Mouse (Mus musculus): ENCODE measurements around the gene Actl6b. TPM values are rescaled to one million over a fixed set of nuclear protein-coding genes. Genes with fewer than 3 reads are reported as not detected.
A peak's percentile ranks its signal among the peaks of the same experiment; 100 is the strongest.

The Actl6b gene
- total and polyA plus RNA-seq, 3 experiments, result 0.15 TPM; not detected in 2

- Histone ChIP-seq H3K4me3 (ENCODE audit: control insufficient read depth in 1 of 2, insufficient read depth in 1 of 2, low read depth in 2 of 2, low read length in 2 of 2) (peak within 1 kb of the TSS; percentile 83 to 99), H3K27ac (ENCODE audit: control insufficient read depth, low read depth, low read length) (peak within 1 kb of the TSS; percentile 99), H3K9me3 (replicated peaks; ENCODE audit: insufficient read depth, low read length) (no peaks in the 10 kb centered on the region), H3K27me3 (ENCODE audit: control insufficient read depth in 1 of 2, insufficient read depth in 2 of 2, low read length in 2 of 2) (no peaks in the 10 kb centered on the region), H3K4me1 (ENCODE audit: control insufficient read depth in 1 of 2, insufficient read depth in 2 of 2, low read length in 2 of 2) (peaks cover 10 to 30% of the 10 kb centered on the region in 2 experiments), H3K79me2 (ENCODE audit: control insufficient read depth, insufficient read depth, low read length, poor library complexity) (peaks cover 14% of the 10 kb centered on the region), H3K36me3 (ENCODE audit: control insufficient read depth in 1 of 2, insufficient read depth in 2 of 2, low read length in 2 of 2) (peaks cover 0 to 16% of the 10 kb centered on the region in 2 experiments; a peak in 2 of 4 replicates), H3K9ac (ENCODE audit: control insufficient read depth, low read depth, low read length, poor library complexity, severe bottlenecking) (peak within 1 kb of the TSS; percentile 98)
- peak; percentile 100 for DNase-seq (ENCODE audit: low read depth, low spot score)
- TF ChIP-seq MYC (IDR thresholded peaks at IDR 0.05; ENCODE audit: low read depth, low read length) (no peak), GABPA (IDR thresholded peaks at IDR 0.05; ENCODE audit: low read depth, low read length) (no peak), NELFE (IDR thresholded peaks at IDR 0.05; ENCODE audit: low read depth, low read length) (peak; percentile 75), ETS1 (IDR thresholded peaks at IDR 0.05; ENCODE audit: low read depth, low read length) (peak; percentile 46; the same call in 1 of the 2 replicates), MAFK (IDR thresholded peaks at IDR 0.05; ENCODE audit: borderline replicate concordance, low read depth, low read length) (no peak), ZKSCAN1 (IDR thresholded peaks at IDR 0.05; ENCODE audit: low read depth, low read length) (no peak), TCF12 (IDR thresholded peaks at IDR 0.05; ENCODE audit: low read depth, low read length) (peak; percentile 44; the same call in 1 of the 2 replicates), CTCF (IDR thresholded peaks at IDR 0.05 in 2 of 3, conservative IDR thresholded peaks at IDR 0.05 in 1 of 3; ENCODE audit: control insufficient read depth in 1 of 3, insufficient read depth in 1 of 3, low read depth in 2 of 3, low read length in 3 of 3, poor library complexity in 1 of 3, severe bottlenecking in 1 of 3) (no peak), MAX (IDR thresholded peaks at IDR 0.05; ENCODE audit: low read length) (no peak), KAT2A (conservative IDR thresholded peaks at IDR 0.05; ENCODE audit: low read depth, low read length) (peak; percentile 86), TBP (IDR thresholded peaks at IDR 0.05; ENCODE audit: low read depth, low read length) (peak; percentile 86), JUND (IDR thresholded peaks at IDR 0.05; ENCODE audit: low read depth, low read length) (no peak), ZC3H11A (IDR thresholded peaks at IDR 0.05; ENCODE audit: low read depth, low read length) (no peak), ELF1 (IDR thresholded peaks at IDR 0.05; ENCODE audit: low read depth, low read length) (peak; percentile 95), EP300 (IDR thresholded peaks at IDR 0.05; ENCODE audit: low read depth in 1 of 2, low read length in 2 of 2) (no peak), USF2 (IDR thresholded peaks at IDR 0.05; ENCODE audit: borderline replicate concordance in 1 of 2, insufficient read depth in 1 of 2, low read depth in 1 of 2, low read length in 2 of 2) (no peak), SMC3 (IDR thresholded peaks at IDR 0.05; ENCODE audit: low read depth, low read length) (no peak), BHLHE40 (IDR thresholded peaks at IDR 0.05; ENCODE audit: borderline replicate concordance, low read depth, low read length) (no peak), RCOR1 (IDR thresholded peaks at IDR 0.05; ENCODE audit: low read depth, low read length) (no peak), TAL1 (IDR thresholded peaks at IDR 0.05; ENCODE audit: low read length) (no peak), RAD21 (IDR thresholded peaks at IDR 0.05; ENCODE audit: low read depth, low read length) (no peak), HCFC1 (IDR thresholded peaks at IDR 0.05; ENCODE audit: low read depth, low read length) (peak; percentile 93), CHD1 (IDR thresholded peaks at IDR 0.05; ENCODE audit: low read depth, low read length) (no peak), E2F4 (IDR thresholded peaks at IDR 0.05; ENCODE audit: borderline replicate concordance, low read depth, low read length) (no peak), USF1 (IDR thresholded peaks at IDR 0.05; ENCODE audit: low read depth, low read length) (no peak), MEF2A (IDR thresholded peaks at IDR 0.05; ENCODE audit: extremely low read depth, insufficient replicate concordance, low read depth, low read length, poor library complexity, severe bottlenecking) (no peak), GATA1 (IDR thresholded peaks at IDR 0.05; ENCODE audit: low read depth, low read length) (peak; percentile 49; the same call in 1 of the 2 replicates), ZMIZ1 (IDR thresholded peaks at IDR 0.05; ENCODE audit: low read depth, low read length) (peak; percentile 85), ZNF384 (IDR thresholded peaks at IDR 0.05; ENCODE audit: low read depth, low read length) (peak; percentile 73; the same call in 1 of the 2 replicates), POLR2AphosphoS5 (IDR thresholded peaks at IDR 0.05; ENCODE audit: borderline replicate concordance, low read depth, low read length) (no peak), MYB (IDR thresholded peaks at IDR 0.05; ENCODE audit: low read depth, low read length) (no peak), NRF1 (IDR thresholded peaks at IDR 0.05; ENCODE audit: insufficient read depth, low read depth, low read length, poor library complexity, severe bottlenecking) (no peak), POLR2A (IDR thresholded peaks at IDR 0.05; ENCODE audit: control insufficient read depth in 1 of 2, insufficient read depth in 1 of 2, low read depth in 1 of 2, low read length in 2 of 2, poor library complexity in 1 of 2) (peak; percentile 80 to 87), MXI1 (IDR thresholded peaks at IDR 0.05; ENCODE audit: low read depth, low read length) (no peak; the same call in 1 of the 2 replicates), SIN3A (IDR thresholded peaks at IDR 0.05; ENCODE audit: low read length) (peak; percentile 76), UBTF (IDR thresholded peaks at IDR 0.05; ENCODE audit: borderline replicate concordance, insufficient read depth, low read depth, low read length) (no peak)
These were observed 47.5 kb downstream of the Actl6b start, which contains the start of gene Mospd3 for GRCm38 (mm10) chr5:137600619-137601364. TSS of gene Mospd3 (minus strand) at chr5:137601058.

Measured in MEL (cell line).